Comparison of ENCODE assay signal across 9 mouse cellular contexts in the genomic region with DNA sequence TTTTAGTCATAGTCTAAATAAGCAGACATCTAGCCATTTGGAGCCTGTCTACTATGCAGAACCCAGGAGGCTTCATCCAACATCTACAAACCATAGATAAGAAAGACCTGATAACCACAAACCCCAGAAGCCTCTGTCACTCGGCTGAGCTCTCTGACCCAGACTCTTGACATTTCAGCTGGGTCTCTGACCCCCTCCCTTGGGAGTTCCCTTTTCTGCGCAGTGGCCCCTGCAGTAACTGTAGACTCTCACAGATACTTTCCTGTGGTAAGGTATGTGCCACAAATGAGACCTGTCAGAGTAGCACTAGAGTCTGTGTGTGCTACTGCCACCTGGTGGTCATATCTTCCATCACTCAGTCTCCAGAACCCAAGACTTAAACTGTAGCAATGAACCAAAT. TPM values are rescaled to one million over a fixed set of nuclear protein-coding genes. Genes with fewer than 3 reads are reported as not detected.
DNase-seq lines count a peak whose midpoint lies in the region; ATAC-seq and TF ChIP-seq lines count a peak whose summit lies in the region.
"Had no signal": no experiment of that assay in that cellular context is flagged by ENCODE, and none has a peak within 500 bp of the region (broad histone marks: within the 10 kb centered on the region; RNA-seq: fewer than 3 reads in every experiment).

No protein-coding gene starts in this region.

- H3K9me3 ChIP-seq in E14TG2a.4 (ENCODE audit: low read length): no peaks in the 10 kb centered on the region
- no peaks in the 10 kb centered on the region for H3K9me3 ChIP-seq in heart, embryonic 14.5 days (ENCODE audit: control insufficient read depth, low read length)
- H3K9me3 ChIP-seq in liver, postnatal 0 days (ENCODE audit: low read length): no peaks in the 10 kb centered on the region
- H3K9me3 ChIP-seq: hindbrain, embryonic 15.5 days had no signal

- H3K27me3 ChIP-seq in E14TG2a.4 (ENCODE audit: insufficient read depth, low read length): no peaks in the 10 kb centered on the region
- no peaks in the 10 kb centered on the region for H3K27me3 ChIP-seq in heart, embryonic 14.5 days (ENCODE audit: control insufficient read depth, insufficient read depth, low read length)
- H3K27me3 ChIP-seq in liver, postnatal 0 days (ENCODE audit: insufficient read depth, low read length): no peaks in the 10 kb centered on the region
- H3K27me3 ChIP-seq: hindbrain, embryonic 15.5 days had no signal

- H3K9ac ChIP-seq in heart, embryonic 14.5 days (ENCODE audit: low read length): no peak overlapping the region
- no peak overlapping the region for H3K9ac ChIP-seq in liver, postnatal 0 days (replicated peaks)
- H3K9ac ChIP-seq: hindbrain, embryonic 15.5 days had no signal

- no peaks in the 10 kb centered on the region for H3K36me3 ChIP-seq in E14TG2a.4 (ENCODE audit: insufficient read depth, low read length)
- H3K36me3 ChIP-seq in heart, embryonic 14.5 days (ENCODE audit: control insufficient read depth, insufficient read depth, low read length): no peaks in the 10 kb centered on the region
- no peaks in the 10 kb centered on the region for H3K36me3 ChIP-seq in liver, postnatal 0 days (replicated peaks; ENCODE audit: insufficient read depth, low read length)
- H3K36me3 ChIP-seq: hindbrain, embryonic 15.5 days had no signal

- TF ChIP-seq CTCF in E14TG2a.4 (conservative IDR thresholded peaks at IDR 0.05; ENCODE audit: low read length): peak; percentile 60
- TF ChIP-seq CTCF in liver, postnatal 0 days (IDR thresholded peaks at IDR 0.05; ENCODE audit: low read depth): peak; percentile 90

- no peaks in the 10 kb centered on the region for H3K4me1 ChIP-seq in E14TG2a.4 (replicated peaks; ENCODE audit: low read depth, low read length)
- H3K4me1 ChIP-seq in heart, embryonic 14.5 days (ENCODE audit: control insufficient read depth in 2 of 2, insufficient read depth in 2 of 2, low read length in 2 of 2): peaks cover 0 to 3% of the 10 kb centered on the region in 2 experiments; a peak in 2 of 4 replicates
- H3K4me1 ChIP-seq in liver, postnatal 0 days (ENCODE audit: insufficient read depth): no peaks in the 10 kb centered on the region
- H3K4me1 ChIP-seq: hindbrain, embryonic 15.5 days had no signal

- ATAC-seq in erythroblast, adult 5-6 weeks (replicated peaks; ENCODE audit: low FRiP score, poor library complexity, severe bottlenecking): peak; percentile 69; the same call in 1 of the 2 replicates
- ATAC-seq in heart, embryonic 14.5 days (ENCODE audit: insufficient number of reproducible peaks, insufficient read depth, low FRiP score, low read depth): peak; percentile 71
- peak; percentile 29; the same call in 1 of the 2 replicates for ATAC-seq in liver, postnatal 0 days

- H3K4me2 ChIP-seq in heart, embryonic 14.5 days (ENCODE audit: low read length): no peak overlapping the region
- no peak overlapping the region for H3K4me2 ChIP-seq in liver, postnatal 0 days (ENCODE audit: low read depth, low read length)
- H3K4me2 ChIP-seq: hindbrain, embryonic 15.5 days had no signal

- no peak for TF ChIP-seq EP300 in liver, postnatal 0 days (IDR thresholded peaks at IDR 0.05; ENCODE audit: low read depth)

- no peak overlapping the region for H3K4me3 ChIP-seq in E14TG2a.4 (replicated peaks; ENCODE audit: low read length)
- H3K4me3 ChIP-seq in heart, embryonic 14.5 days (ENCODE audit: control insufficient read depth in 1 of 2, insufficient read depth in 1 of 2, low read depth in 1 of 2, low read length in 2 of 2): no peak overlapping the region
- H3K4me3 ChIP-seq in liver, postnatal 0 days (ENCODE audit: low read depth, low read length): no peak overlapping the region
- H3K4me3 ChIP-seq: hindbrain, embryonic 15.5 days had no signal

- no peak overlapping the region for H3K27ac ChIP-seq in heart, embryonic 14.5 days (replicated peaks in 1 of 2; ENCODE audit: control insufficient read depth in 1 of 2, insufficient read depth in 1 of 2, low read depth in 2 of 2, low read length in 2 of 2)
- no peak overlapping the region for H3K27ac ChIP-seq in liver, postnatal 0 days (ENCODE audit: low read depth)
- H3K27ac ChIP-seq: hindbrain, embryonic 15.5 days had no signal

- WGBS in heart, embryonic 14.5 days: 0% methylated on average over 2 of the region's 2 CpGs
- 3% methylated on average over 2 of the region's 2 CpGs for whole genome bisulfite sequencing in liver, postnatal 0 days (ENCODE audit: insufficient replicate concordance)

- peak; percentile 89 for DNase-seq in brain, adult 2 months (ENCODE audit: low read depth, low spot score)
- DNase-seq in kidney, postnatal 4 days: peak; percentile 80 to 82
- DNase-seq in liver, postnatal 0 days: peak; percentile 70
- peak; percentile 37 for DNase-seq in ovary, adult 18-20 months (ENCODE audit: low spot score)
- peak; percentile 91 for DNase-seq in thymus, postnatal 0 days (ENCODE audit: low spot score)

RNA-seq across cellular contexts. Expression of gene Fdx1, which starts 54.5 kb away (rescaled TPM):
- 2.3 TPM in 1 of 2 replicates, not detected in the other for total RNA-seq in erythroblast, adult 5-6 weeks (2015; ENCODE audit: low replicate concordance)
- total RNA-seq in erythroblast, adult 5-6 weeks (2017; ENCODE audit: low replicate concordance): 1.1 and 1.7 TPM in 2 replicates
- polyA plus RNA-seq in heart, embryonic 14.5 days (2014; fragmentation: Nextera tagmentation; extraction: Ambion mirVana): 103 and 108 TPM in 2 replicates
- polyA plus RNA-seq in liver, postnatal 0 days (2015; fragmentation: Nextera tagmentation; extraction: Ambion mirVana): 135 and 150 TPM in 2 replicates
- 90.2 and 95.5 TPM in 2 replicates for polyA plus RNA-seq in thymus, postnatal 0 days (2015; fragmentation: Nextera tagmentation; extraction: Ambion mirVana)

Comparison
In these comparisons a context has a peak if more than half of its experiments do, and no peak if none do; other contexts are left out.
1. DNase-seq: peak in every context shown above with its lines; median percentile 91 in thymus, postnatal 0 days; 89 in brain, adult 2 months; 81 in kidney, postnatal 4 days; 70 in liver, postnatal 0 days; 37 in ovary, adult 18-20 months.